Mouse (Mus musculus) erythroblast, embryonic 14.5 days (primary cell): ENCODE results near the gene Rraga. TPM values are rescaled to one million over a fixed set of nuclear protein-coding genes. Genes with fewer than 3 reads are reported as not detected.

Experiments
- H3K27me3 ChIP-seq: 2 replicates; pipeline ENCODE4 v1.6.1; 2012; ENCODE audit warnings: inconsistent platforms; ENCODE audit not compliant: control insufficient read depth
- H3K36me3 ChIP-seq: 2 replicates; pipeline ENCODE4 v1.6.1; 2012; ENCODE audit warnings: mild to moderate bottlenecking, inconsistent platforms; ENCODE audit not compliant: control insufficient read depth
- H3K4me1 ChIP-seq: 2 replicates; pipeline ENCODE4 v1.6.1; 2012; ENCODE audit warnings: inconsistent platforms; ENCODE audit not compliant: control insufficient read depth
- H3K4me3 ChIP-seq: replicated peaks from 2 replicates; pipeline ENCODE3; 2012; ENCODE audit warnings: moderate library complexity, mild to moderate bottlenecking, inconsistent platforms
- H3K9me3 ChIP-seq: 2 replicates; pipeline ENCODE4 v1.6.1; 2012; ENCODE audit warnings: low read length, inconsistent platforms, mixed read lengths; ENCODE audit not compliant: control insufficient read depth
- GATA1 ChIP-seq: IDR thresholded peaks from 2 replicates; pipeline ENCODE4 v1.6.1; 2012; ENCODE audit warnings: low read length, inconsistent platforms, mixed read lengths
- TAL1 ChIP-seq: IDR thresholded peaks from 3 replicates; pipeline ENCODE4 v1.6.1; 2012; ENCODE audit warnings: low read length, inconsistent platforms, mixed read lengths
- polyA plus RNA-seq: library from polyadenylated mRNA; stranded (reverse); fragments of >175 nt; gene quantifications from 2 replicates; pipeline ENCODE4 v1.2.3, GENCODE M21; 2012

Gene Rraga
- 5.6 and 5.9 TPM in 2 replicates for polyA plus RNA-seq

DNA sequence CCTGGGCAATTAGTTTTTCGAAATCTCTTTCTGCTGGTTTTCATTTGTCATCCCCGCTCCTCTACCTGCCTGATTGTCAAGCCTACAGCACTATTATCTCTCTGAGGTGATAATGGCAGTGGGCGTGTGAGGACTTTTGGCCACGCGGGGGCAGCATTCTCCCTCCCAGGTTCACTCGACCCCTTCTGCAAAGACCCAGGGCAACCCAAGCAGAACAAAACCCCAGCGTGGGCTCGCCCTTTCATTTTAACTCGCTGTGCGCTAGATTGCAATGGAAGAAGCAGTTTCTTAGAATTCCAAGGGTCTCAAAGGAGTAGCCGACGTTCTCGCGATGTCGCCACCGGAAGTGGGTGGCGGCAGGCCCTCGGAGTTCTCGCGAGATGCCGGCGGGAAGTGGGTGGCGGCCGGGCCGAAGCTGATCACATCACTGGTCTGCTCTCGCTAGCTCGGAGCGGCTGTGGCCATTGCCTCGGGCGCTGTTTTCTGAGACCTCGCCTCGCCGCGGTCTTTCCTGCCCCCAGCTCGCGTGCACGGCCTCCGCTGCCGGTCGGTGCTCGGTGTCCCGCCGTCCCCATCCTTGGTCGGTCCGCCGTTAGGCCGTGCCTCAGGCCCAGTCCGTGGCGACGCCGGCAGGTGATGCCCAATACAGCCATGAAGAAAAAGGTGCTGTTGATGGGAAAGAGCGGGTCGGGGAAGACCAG lies at the start of gene Rraga:
Gene Rraga (plus strand): TSS at position 386 of the 701 bp plus-strand sequence.
- H3K36me3 ChIP-seq: peaks cover 33% of the 10 kb centered on the region
- peaks cover 12% of the 10 kb centered on the region for H3K27me3 ChIP-seq
- TF ChIP-seq TAL1 (no peak), GATA1 (peak; percentile 48; the same call in 1 of the 2 replicates)
- peaks cover 32% of the 10 kb centered on the region for H3K4me1 ChIP-seq
- H3K4me3 ChIP-seq: peak within 1 kb of the TSS; percentile 83
- no peaks in the 10 kb centered on the region for H3K9me3 ChIP-seq

GRCm38 (mm10) chr4:86527162-86528136 lies 48.0 kb upstream of the Rraga start:
- H3K4me1 ChIP-seq: no peaks in the 10 kb centered on the region

DNA sequence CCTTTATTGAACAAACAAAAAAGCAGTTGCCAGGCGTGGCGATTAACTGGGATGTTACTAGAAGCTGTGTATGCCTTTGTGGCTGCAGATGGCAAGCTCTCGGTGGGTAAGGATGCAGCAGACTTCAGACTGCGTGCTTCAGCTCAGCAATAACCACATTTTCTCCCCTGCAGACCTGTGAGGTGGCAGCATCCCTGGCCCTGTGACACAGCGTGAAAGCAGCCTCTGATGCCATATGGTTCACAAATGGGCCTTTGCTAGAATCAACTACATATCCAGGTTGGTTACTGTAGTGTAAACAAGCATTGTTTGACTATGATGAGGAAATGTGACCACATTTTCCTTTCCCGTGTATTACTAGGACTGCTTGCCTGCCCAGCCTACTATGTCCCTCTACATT lies 46.3 kb upstream of the Rraga start:
- no peaks in the 10 kb centered on the region for H3K27me3 ChIP-seq
- no peak overlapping the region for H3K4me3 ChIP-seq
- no peak for TF ChIP-seq GATA1
- no peak for TF ChIP-seq TAL1
- no peaks in the 10 kb centered on the region for H3K36me3 ChIP-seq
- no peaks in the 10 kb centered on the region for H3K9me3 ChIP-seq
- no peaks in the 10 kb centered on the region for H3K4me1 ChIP-seq

More at GRCm38 (mm10) chr4:86527162-86528136, 48.0 kb upstream of the Rraga start:
- Histone ChIP-seq H3K9me3 (no peaks in the 10 kb centered on the region), H3K27me3 (no peaks in the 10 kb centered on the region), H3K4me3 (no peak overlapping the region), H3K36me3 (no peaks in the 10 kb centered on the region)
- TF ChIP-seq GATA1: no peak
- TF ChIP-seq TAL1: no peak

DNA sequence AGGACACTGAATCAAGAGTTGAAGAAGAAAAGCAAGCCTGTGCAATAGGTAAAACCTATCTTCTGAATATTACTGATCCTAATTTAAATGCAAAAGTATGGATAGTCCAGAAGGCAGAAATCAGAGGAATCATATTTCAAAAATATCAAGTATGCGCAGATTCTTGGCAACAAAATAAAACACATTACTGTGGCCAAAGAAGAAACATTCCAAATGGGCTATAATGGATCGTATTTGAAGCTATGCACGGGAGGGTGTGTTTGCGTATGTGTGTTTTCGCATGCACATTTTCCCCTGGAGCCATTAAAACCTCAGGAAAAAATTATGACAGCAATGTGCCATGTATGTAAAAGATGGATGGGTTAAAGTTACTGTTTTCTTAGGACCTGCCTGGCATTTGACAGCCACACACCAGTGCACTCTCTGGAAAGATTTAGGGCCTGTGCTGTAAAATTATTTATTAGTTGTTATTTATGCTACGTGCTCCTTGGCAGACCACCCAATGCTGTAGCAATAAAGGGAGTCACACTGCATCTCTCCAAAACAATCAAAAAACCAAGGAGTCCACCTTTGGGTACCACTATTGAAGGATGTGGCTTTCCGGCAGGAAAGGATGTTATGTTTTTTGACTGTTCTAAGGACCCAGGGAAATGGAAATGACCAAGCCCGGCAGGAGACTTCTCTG lies 41.9 kb upstream of the Rraga start:
- TF ChIP-seq GATA1: no peak
- Histone ChIP-seq H3K36me3 (no peaks in the 10 kb centered on the region), H3K4me1 (no peaks in the 10 kb centered on the region), H3K9me3 (no peaks in the 10 kb centered on the region), H3K27me3 (no peaks in the 10 kb centered on the region), H3K4me3 (no peak overlapping the region)

DNA sequence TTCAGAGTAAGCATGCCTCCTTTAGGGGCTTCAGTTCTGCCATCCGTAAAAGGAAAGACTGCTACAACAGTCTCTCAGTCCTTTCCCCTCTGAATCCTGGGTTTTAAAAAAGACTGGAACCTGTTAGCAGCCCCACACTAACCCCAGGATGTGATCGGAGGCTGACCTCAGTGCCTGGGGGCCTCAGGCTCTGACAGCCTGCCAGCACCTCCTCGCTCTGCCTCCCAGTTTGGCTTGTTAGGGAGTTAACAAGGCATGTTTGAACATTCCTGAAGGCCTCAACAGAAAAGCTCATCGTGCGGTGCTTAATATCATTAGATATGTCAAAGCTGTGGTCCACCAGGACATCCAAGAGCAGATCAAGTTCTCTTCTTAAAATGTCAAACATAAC lies 41.4 kb upstream of the Rraga start:
- TF ChIP-seq GATA1 (no peak), TAL1 (no peak)
- Histone ChIP-seq H3K27me3 (no peaks in the 10 kb centered on the region), H3K36me3 (no peaks in the 10 kb centered on the region), H3K4me3 (no peak overlapping the region), H3K9me3 (no peaks in the 10 kb centered on the region), H3K4me1 (no peaks in the 10 kb centered on the region)

DNA sequence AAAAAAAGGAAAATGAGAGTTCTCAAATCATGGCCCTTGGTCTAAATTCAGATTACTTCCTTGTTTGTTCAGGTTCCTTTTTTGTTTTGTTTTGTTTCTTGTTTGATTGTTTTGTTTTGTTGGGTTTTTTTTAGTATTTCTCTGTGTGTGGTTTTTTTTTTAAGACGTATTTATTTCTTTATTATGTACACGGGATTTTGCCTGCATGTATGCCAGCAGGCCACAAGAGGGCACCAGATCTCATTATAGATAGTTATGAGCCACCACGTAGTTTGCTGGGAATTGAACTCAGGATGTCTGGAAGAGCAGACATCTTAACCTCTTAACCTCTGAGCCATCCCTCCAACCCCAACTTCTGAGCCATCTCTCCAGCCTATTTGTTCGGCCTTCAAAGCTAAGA lies 37.5 kb upstream of the Rraga start:
- H3K9me3 ChIP-seq: no peaks in the 10 kb centered on the region
- H3K27me3 ChIP-seq: no peaks in the 10 kb centered on the region
- no peak overlapping the region for H3K4me3 ChIP-seq
- no peaks in the 10 kb centered on the region for H3K36me3 ChIP-seq
- no peaks in the 10 kb centered on the region for H3K4me1 ChIP-seq
- TF ChIP-seq TAL1: no peak
- no peak for TF ChIP-seq GATA1

DNA sequence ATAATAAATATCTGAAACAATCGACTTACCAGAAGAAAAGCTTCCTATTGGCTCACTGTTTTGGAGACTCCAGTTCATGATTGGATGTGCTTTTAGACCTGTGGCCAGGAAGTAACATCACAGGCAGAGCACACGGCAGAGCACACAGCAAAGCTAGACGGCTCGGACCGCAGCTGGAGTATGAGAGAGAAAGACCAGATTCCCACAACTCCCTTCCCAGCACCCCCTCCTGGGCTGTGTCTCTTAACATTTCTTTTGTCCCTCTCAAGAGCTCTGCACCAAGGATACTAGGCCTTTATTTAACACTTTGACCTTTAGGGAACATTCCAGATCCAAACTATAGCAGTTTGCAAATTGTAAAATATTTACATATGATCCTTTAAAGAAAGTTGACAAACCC lies 36.5 kb upstream of the Rraga start:
- H3K27me3 ChIP-seq: no peaks in the 10 kb centered on the region
- no peaks in the 10 kb centered on the region for H3K4me1 ChIP-seq
- no peaks in the 10 kb centered on the region for H3K9me3 ChIP-seq
- H3K36me3 ChIP-seq: no peaks in the 10 kb centered on the region
- no peak for TF ChIP-seq TAL1
- TF ChIP-seq GATA1: no peak
- no peak overlapping the region for H3K4me3 ChIP-seq

DNA sequence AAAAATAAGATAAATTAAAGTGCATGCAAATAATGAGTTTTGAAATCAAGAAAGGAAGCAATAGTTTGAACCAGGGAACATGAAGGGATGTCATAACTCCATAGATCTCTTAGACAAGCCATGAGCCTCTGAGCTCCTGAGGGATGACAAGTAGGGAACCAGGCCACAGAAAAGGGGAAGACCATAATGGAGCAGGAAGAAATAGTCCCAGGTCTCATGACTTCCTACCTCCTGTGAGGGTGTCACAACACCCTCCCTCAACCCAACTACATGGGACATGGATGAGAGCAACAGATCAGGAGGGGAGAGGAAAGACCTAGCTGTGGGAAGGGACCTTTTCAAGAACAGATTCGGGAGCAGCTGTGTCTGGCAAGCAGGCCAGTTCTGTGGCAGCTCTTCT lies 33.9 kb upstream of the Rraga start:
- Histone ChIP-seq H3K4me1 (no peaks in the 10 kb centered on the region), H3K4me3 (no peak overlapping the region), H3K9me3 (no peaks in the 10 kb centered on the region), H3K36me3 (no peaks in the 10 kb centered on the region), H3K27me3 (no peaks in the 10 kb centered on the region)
- no peak for TF ChIP-seq GATA1
- TF ChIP-seq TAL1: no peak

DNA sequence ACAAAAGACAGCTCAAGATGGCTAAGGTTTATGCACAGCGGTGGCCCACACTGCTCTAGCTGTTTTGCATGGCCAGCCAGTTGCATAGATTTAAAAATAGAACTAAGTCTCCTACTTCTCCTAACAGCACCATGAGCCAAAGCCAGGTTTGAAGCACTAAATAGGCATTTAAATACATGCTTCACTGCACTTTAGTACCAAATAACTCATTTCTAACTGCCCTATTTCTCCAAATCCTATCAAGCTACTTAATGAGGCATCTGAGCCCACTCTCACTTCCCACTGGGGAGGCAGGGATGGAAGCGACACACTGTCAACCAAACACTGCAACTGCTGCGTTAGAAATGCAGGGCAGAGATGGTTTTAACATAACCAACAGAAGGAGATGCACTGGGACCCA lies 31.5 kb upstream of the Rraga start:
- TF ChIP-seq TAL1: no peak
- TF ChIP-seq GATA1: no peak
- no peaks in the 10 kb centered on the region for H3K36me3 ChIP-seq

More for the DNA sequence above, 31.5 kb upstream of the Rraga start:
- H3K9me3 ChIP-seq: no peaks in the 10 kb centered on the region
- no peaks in the 10 kb centered on the region for H3K27me3 ChIP-seq
- H3K4me3 ChIP-seq: no peak overlapping the region
- no peaks in the 10 kb centered on the region for H3K4me1 ChIP-seq
